Mouse (Mus musculus): ENCODE results near the gene Map3k12. TPM values are rescaled to one million over a fixed set of nuclear protein-coding genes. Genes with fewer than 3 reads are reported as not detected.

Map3k12 gene
- polyA plus RNA-seq, 1 experiment = 13.1 TPM

DNA sequence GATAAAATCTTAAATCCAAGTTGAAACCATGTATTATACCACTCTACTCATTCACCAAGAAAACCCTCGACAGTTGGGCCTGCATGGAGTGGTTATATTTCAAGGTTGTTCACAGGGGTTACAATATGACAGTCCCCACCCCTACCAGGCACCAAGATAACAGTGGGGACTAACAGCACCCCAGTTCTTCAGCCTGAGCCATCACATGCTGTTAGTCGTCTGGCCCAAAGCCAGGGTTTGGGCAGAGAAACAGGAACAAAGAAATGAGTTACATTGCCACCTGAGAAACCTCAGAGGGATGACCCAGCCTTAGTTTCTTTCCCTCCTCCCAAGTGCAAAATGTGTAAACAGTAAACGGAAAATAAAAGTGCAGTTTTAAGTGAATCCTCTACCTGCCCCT, 17.5 kb downstream of the Map3k12 start:
- WGBS = 59% methylated on average over 3 of the region's 3 CpGs
- TF ChIP-seq POLR2A (IDR thresholded peaks at IDR 0.05; ENCODE audit: borderline replicate concordance, extremely low read depth, low read depth, low read length) (no peak), CTCF (IDR thresholded peaks at IDR 0.05; ENCODE audit: insufficient read depth, low read length) (no peak)
- no peak for DNase-seq

DNA sequence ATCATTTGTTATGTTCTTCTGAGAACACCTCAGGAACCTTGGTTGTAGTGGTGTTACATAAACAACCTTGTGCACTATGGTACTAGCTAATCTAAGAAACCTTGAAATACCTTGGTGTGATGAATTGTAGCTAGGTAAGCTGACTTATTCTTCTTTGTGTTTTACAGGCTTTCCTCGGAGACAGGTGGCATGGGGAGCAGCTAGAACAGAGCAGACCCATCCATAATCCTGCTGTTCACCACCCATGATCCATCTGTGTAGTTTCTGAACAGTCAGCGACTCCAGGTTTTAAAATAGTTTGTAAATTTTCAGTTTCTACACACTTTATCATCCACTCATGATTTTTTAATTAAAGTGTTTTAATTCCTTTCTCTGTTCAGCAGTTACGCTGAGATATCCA, 18.5 kb downstream of the Map3k12 start:
- WGBS = 89% methylated on average over 3 of the region's 3 CpGs
- DNase-seq = no peak
- H3K4me3 ChIP-seq (replicated peaks; ENCODE audit: extremely low read depth, low read depth, low read length) = no peak overlapping the region
- TF ChIP-seq POLR2A (IDR thresholded peaks at IDR 0.05; ENCODE audit: borderline replicate concordance, extremely low read depth, low read depth, low read length) (no peak), CTCF (IDR thresholded peaks at IDR 0.05; ENCODE audit: insufficient read depth, low read length) (no peak)
- peaks cover 5% of the 10 kb centered on the region for H3K4me1 ChIP-seq (ENCODE audit: control insufficient read depth, insufficient read depth, low read length)

More for the DNA sequence above, 17.5 kb downstream of the Map3k12 start:
- Histone ChIP-seq H3K4me1 (ENCODE audit: control insufficient read depth, insufficient read depth, low read length) (no peaks in the 10 kb centered on the region), H3K4me3 (replicated peaks; ENCODE audit: extremely low read depth, low read depth, low read length) (no peak overlapping the region)

DNA sequence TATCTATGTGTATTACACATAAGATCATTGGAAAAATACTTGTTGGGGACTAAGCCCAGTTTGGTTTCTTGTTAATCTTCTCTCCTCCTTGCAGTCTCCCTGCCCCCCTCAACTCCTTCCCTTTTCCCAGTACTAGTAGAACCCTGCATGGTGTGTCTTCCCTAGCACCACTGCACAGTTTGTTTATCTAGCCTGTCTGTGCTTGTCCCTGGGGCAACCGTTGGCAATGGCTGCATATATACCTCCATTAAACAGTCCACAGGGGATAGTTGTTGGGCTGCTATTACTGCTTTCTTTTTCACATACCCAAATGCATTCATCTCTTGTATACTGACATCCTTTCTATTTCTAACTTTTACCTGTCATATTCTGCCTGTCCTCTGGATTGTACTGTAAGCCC, 29.2 kb downstream of the Map3k12 start:
- TF ChIP-seq POLR2A (IDR thresholded peaks at IDR 0.05; ENCODE audit: borderline replicate concordance, extremely low read depth, low read depth, low read length) (no peak), CTCF (IDR thresholded peaks at IDR 0.05; ENCODE audit: insufficient read depth, low read length) (no peak)
- WGBS = 50% methylated on average over 1 of the region's 1 CpGs
- Histone ChIP-seq H3K4me3 (replicated peaks; ENCODE audit: extremely low read depth, low read depth, low read length) (no peak overlapping the region), H3K4me1 (ENCODE audit: control insufficient read depth, insufficient read depth, low read length) (no peaks in the 10 kb centered on the region; the same call in 1 of the 2 replicates)
- no peak for DNase-seq

DNA sequence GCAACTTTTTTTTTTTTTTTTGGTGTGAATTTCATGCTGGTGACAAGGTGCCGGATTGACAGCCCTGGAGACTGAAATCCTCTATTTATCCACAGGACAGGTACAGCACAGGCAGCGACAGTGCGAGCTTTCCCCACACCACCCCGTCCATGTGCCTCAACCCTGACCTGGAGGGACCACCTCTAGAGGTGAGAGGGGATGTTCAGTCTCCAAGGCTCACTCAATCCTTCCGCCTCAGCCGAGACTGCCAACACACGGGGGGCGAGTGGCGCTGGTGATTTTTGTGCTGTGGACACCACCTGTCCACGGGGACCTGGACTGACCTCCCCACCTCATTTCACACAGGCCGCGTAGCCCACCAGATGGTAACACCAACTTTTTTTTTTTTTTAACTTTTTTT, 31.0 kb downstream of the Map3k12 start:
- WGBS = 85% methylated on average over 12 of the region's 12 CpGs
- no peak for DNase-seq
- H3K4me3 ChIP-seq (replicated peaks; ENCODE audit: extremely low read depth, low read depth, low read length) = no peak overlapping the region
- no peaks in the 10 kb centered on the region for H3K4me1 ChIP-seq (ENCODE audit: control insufficient read depth, insufficient read depth, low read length)
- no peak for TF ChIP-seq CTCF (IDR thresholded peaks at IDR 0.05; ENCODE audit: insufficient read depth, low read length)
- no peak for TF ChIP-seq POLR2A (IDR thresholded peaks at IDR 0.05; ENCODE audit: borderline replicate concordance, extremely low read depth, low read depth, low read length)

DNA sequence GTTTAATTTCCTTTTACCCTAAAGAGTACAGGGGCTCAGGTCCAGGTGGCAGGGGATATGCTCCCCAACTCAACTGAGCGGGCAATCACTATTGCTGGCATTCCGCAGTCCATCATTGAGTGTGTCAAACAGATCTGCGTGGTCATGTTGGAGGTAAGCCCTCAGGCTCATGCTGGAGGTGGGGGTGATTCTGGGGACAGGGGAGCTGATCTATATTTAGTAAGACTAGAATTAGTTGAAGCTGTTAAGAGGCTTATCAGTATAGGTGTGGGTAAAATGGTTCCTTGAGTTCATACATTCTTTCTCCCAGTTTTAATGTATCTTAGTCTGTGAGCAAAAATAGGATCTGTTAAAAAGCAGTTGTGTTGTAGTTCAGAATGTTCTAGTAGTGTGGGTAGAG, 33.7 kb downstream of the Map3k12 start:
- no peak for TF ChIP-seq CTCF (IDR thresholded peaks at IDR 0.05; ENCODE audit: insufficient read depth, low read length)
- TF ChIP-seq POLR2A (IDR thresholded peaks at IDR 0.05; ENCODE audit: borderline replicate concordance, extremely low read depth, low read depth, low read length) = no peak
- Histone ChIP-seq H3K4me3 (replicated peaks; ENCODE audit: extremely low read depth, low read depth, low read length) (no peak overlapping the region), H3K4me1 (ENCODE audit: control insufficient read depth, insufficient read depth, low read length) (no peaks in the 10 kb centered on the region)
- DNase-seq = no peak
- 89% methylated on average over 3 of the region's 3 CpGs for WGBS

DNA sequence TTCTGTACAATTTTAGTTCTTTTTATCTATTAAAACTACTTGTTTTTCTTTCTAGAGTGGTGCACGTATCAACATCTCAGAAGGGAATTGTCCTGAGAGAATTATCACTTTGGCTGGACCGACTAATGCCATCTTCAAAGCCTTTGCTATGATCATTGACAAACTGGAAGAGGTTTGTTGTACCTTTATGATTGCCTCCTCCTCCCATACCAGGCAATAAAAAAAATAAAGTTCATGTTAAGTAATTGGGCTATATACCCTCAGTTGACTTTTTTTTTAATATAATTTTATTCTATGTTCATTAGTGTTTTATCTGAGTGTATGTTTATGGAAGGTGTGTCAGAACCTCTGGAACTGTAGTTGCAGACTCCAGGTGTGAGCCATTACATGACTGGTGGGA, 42.3 kb downstream of the Map3k12 start:
- Histone ChIP-seq H3K4me3 (replicated peaks; ENCODE audit: extremely low read depth, low read depth, low read length) (no peak overlapping the region), H3K4me1 (ENCODE audit: control insufficient read depth, insufficient read depth, low read length) (peaks cover 10% of the 10 kb centered on the region)
- WGBS = 83% methylated on average over 2 of the region's 2 CpGs
- no peak for DNase-seq
- no peak for TF ChIP-seq CTCF (IDR thresholded peaks at IDR 0.05; ENCODE audit: insufficient read depth, low read length)

DNA sequence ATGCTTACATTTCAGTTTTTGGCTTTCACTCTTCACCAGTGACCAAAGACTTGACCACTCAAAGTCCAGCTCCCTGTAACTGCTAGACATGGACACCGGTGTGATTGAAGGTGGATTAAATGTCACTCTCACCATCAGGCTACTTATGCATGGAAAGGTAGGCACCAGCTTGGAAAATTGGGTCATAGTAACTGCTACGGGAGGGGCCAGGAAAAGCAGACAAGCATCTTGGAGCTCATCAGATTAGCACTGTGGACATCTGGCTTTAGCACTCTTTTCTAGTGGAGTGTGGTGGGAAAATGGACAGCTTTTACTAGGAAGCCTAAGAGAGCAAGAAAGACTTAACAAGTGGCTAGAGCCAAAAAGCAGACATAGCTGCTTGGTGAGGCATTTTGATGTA, 43.6 kb downstream of the Map3k12 start:
- WGBS = 36% methylated on average over 2 of the region's 2 CpGs
- no peak overlapping the region for H3K4me3 ChIP-seq (replicated peaks; ENCODE audit: extremely low read depth, low read depth, low read length)
- no peak for DNase-seq
- TF ChIP-seq CTCF (IDR thresholded peaks at IDR 0.05; ENCODE audit: insufficient read depth, low read length) (no peak), POLR2A (IDR thresholded peaks at IDR 0.05; ENCODE audit: borderline replicate concordance, extremely low read depth, low read depth, low read length) (no peak)
- peaks cover 10% of the 10 kb centered on the region for H3K4me1 ChIP-seq (ENCODE audit: control insufficient read depth, insufficient read depth, low read length)

DNA sequence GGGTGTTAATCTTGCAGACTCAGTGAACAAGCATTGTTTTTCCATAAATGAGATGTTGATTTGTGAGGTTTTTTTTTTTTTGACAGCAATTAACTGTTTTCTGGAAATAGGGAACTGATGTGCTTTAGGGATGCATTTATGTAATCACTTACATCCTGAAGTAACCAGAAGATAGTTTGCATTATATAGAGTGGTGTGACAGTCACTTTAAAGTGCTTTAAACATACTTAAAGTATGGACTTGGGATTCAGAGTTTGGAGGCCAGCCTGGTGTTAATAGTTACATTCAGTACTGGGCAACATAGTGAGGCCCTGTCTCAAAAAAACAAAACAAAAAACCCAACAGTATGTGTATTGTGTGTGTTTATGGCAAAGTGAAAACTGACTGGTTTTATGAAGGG, 45.1 kb downstream of the Map3k12 start:
- TF ChIP-seq CTCF (IDR thresholded peaks at IDR 0.05; ENCODE audit: insufficient read depth, low read length) = no peak
- TF ChIP-seq POLR2A (IDR thresholded peaks at IDR 0.05; ENCODE audit: borderline replicate concordance, extremely low read depth, low read depth, low read length) = no peak
- H3K4me3 ChIP-seq (replicated peaks; ENCODE audit: extremely low read depth, low read depth, low read length) = no peak overlapping the region

DNA sequence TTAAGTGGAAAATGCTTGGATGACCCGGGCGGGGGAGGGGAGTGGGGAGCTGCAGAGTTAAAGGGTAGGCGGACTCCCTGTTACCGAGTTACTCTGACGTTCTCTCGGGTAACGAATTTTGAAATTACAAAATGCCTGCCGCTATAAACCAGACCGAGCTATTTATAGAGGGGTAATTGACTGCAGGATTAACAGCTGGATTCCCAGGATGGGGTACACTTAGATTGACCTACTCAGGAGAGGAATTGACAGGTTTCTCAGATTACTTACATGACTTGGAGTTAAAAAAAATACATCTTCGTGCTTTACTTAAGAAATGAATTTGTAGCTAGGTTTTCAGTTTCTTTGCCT, 45.6 kb downstream of the Map3k12 start:
- no peak for DNase-seq
- no peak for TF ChIP-seq POLR2A (IDR thresholded peaks at IDR 0.05; ENCODE audit: borderline replicate concordance, extremely low read depth, low read depth, low read length)
- no peak for TF ChIP-seq CTCF (IDR thresholded peaks at IDR 0.05; ENCODE audit: insufficient read depth, low read length)
- peaks cover 10% of the 10 kb centered on the region for H3K4me1 ChIP-seq (ENCODE audit: control insufficient read depth, insufficient read depth, low read length)
- H3K4me3 ChIP-seq (replicated peaks; ENCODE audit: extremely low read depth, low read depth, low read length) = peak overlapping the region; percentile 80
- 1% methylated on average over 10 of the region's 10 CpGs for whole genome bisulfite sequencing

More for the DNA sequence above, 45.1 kb downstream of the Map3k12 start:
- H3K4me1 ChIP-seq (ENCODE audit: control insufficient read depth, insufficient read depth, low read length) = peaks cover 10% of the 10 kb centered on the region
- no peak for DNase-seq

DNA sequence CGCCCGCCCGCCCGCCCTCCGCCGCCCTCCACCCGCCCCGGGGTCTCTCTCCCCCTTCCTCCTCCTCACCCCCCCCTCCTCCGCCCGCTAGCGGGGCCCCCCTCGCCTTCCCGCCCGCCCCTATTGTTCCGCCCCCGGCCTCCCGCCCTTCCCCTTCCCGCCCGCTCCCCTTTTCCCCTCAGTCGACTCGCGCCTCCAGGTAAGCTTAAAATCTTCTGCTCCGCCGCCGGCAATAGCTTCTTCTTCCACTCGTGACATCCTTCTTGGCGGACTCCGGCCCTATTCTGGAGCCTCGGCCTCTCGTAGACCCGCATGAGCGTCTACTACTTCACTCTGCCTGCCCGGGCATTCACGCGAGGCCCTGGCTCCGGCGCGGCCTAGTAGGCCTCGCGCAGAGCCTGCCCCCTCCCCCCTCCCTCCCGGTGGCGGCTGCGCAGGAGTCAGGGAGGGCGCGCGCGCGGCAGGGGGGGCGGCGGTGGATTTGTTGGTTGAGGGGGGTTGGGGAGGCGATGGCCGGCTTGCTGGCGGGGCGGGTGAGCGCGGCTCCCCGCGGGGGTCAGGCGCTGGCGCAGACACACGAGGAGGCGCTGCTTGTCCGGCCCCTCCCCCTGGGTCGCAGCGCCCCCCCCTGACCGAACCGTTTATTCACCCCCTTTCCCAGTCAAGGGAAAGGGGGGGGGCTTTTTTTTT, 46.1 kb downstream of the Map3k12 start:
- peak; percentile 84 for DNase-seq
- WGBS = under 1% methylated on average over 36 of the region's 67 CpGs
- TF ChIP-seq POLR2A (IDR thresholded peaks at IDR 0.05; ENCODE audit: borderline replicate concordance, extremely low read depth, low read depth, low read length) = peak; percentile 39; the same call in 1 of the 2 replicates
- no peak for TF ChIP-seq CTCF (IDR thresholded peaks at IDR 0.05; ENCODE audit: insufficient read depth, low read length)

More for the DNA sequence above, 46.1 kb downstream of the Map3k12 start:
- Histone ChIP-seq H3K4me3 (replicated peaks; ENCODE audit: extremely low read depth, low read depth, low read length) (peak overlapping the region; percentile 80), H3K4me1 (ENCODE audit: control insufficient read depth, insufficient read depth, low read length) (peaks cover 10% of the 10 kb centered on the region)

Measured in lung, adult 2 months (tissue).